Mouse (Mus musculus) small intestine, adult 2 months (tissue): ENCODE measurements at regions not wholly inside any gene's neighbourhood (a gene's known extent, or its start where the extent isn't known, plus 50 kb on each side); places are given as distances from the start of the nearest gene placed in this dataset.

ENCODE experiments used
- CTCF ChIP-seq: fragments of 200-500 bp; IDR thresholded peaks from 2 replicates; pipeline ENCODE4 v1.5.1; 2012; ENCODE audit warnings: low read depth, mild to moderate bottlenecking, control low read depth, inconsistent platforms, low read length, moderate library complexity, mixed read lengths; ENCODE audit not compliant: insufficient replicate concordance, insufficient read length; ENCODE audit errors: extremely low read depth
- POLR2A ChIP-seq: fragments of 200-500 bp; IDR thresholded peaks from 2 replicates; pipeline ENCODE4 v1.6.1; 2012; ENCODE audit warnings: low read depth, mild to moderate bottlenecking, control low read depth, inconsistent platforms, low read length, moderate library complexity

- TF ChIP-seq CTCF (no peak), POLR2A (no peak)
These were observed 139.9 kb upstream of the Hhip start for GRCm38 (mm10) chr8:80197680-80198079.
